Mouse (Mus musculus) frontal cortex, postnatal 10 days (tissue): ENCODE data around the gene Retreg1.
"Not testable (repeated sequence)": the region's sequence is repeated elsewhere in the genome, so short reads cannot be mapped to it uniquely, and the experiment has no call there.

ENCODE experiments used
- DNase-seq, 2 experiments: peaks; one replicate each; pipeline ENCODE4 v3.0.0; 2022; ENCODE audit warnings: low spot score in 2 of 2, mixed read lengths in 1 of 2

Gene Retreg1

GRCm38 (mm10) chr15:25999545-25999944 lies 156.6 kb downstream of the Retreg1 start:
- not testable (repeated sequence) for DNase-seq

GRCm38 (mm10) chr15:26008621-26009020 lies 165.6 kb downstream of the Retreg1 start:
- no peak for DNase-seq

GRCm38 (mm10) chr15:26012891-26013290 lies 169.9 kb downstream of the Retreg1 start:
- no peak for DNase-seq

- no peak for DNase-seq
These were observed 173.1 kb downstream of the Retreg1 start for GRCm38 (mm10) chr15:26015979-26016665.

GRCm38 (mm10) chr15:26021721-26022120 lies 178.7 kb downstream of the Retreg1 start:
- no peak for DNase-seq

- no peak for DNase-seq
These were observed 179.7 kb downstream of the Retreg1 start for GRCm38 (mm10) chr15:26022636-26023035.
